Mouse (Mus musculus) left cerebral cortex, adult 2 months (tissue): ENCODE data around the gene Atpaf1. TPM values are rescaled to one million over a fixed set of nuclear protein-coding genes. Genes with fewer than 3 reads are reported as not detected.
A peak's percentile ranks its signal among the peaks of the same experiment; 100 is the strongest.

Source experiments
- DNase-seq, 2 experiments: peaks; one replicate each; pipeline ENCODE4 v3.0.0; 2021 to 2022; ENCODE audit warnings: low spot score in 2 of 2, mixed read lengths in 1 of 2; ENCODE audit errors: extremely low spot score in 1 of 2
- H3K27ac ChIP-seq: fragments of 200-600 bp; 2 replicates; pipeline ENCODE4 v1.8.1; 2022
- H3K4me3 ChIP-seq: fragments of 200-600 bp; 2 replicates; pipeline ENCODE4 v1.8.1; 2022
- CTCF ChIP-seq: fragments of 200-600 bp; IDR thresholded peaks from 2 replicates; pipeline ENCODE4 v1.8.1; 2022; ENCODE audit warnings: antibody characterized with exemption, mild to moderate bottlenecking, moderate library complexity
- intact Hi-C: fragments of 180-260 bp; cut with DNase I; formaldehyde crosslinking; loops from one replicate; pipeline ENCODE4 v1.15.1; 2025
- total RNA-seq, 2 experiments: library from RNA; stranded (reverse); gene quantifications; 2 replicates each; pipeline ENCODE4 v1.2.3; 2021

Atpaf1 gene
- total RNA-seq, 2 experiments from 2014 or later = 74.6 to 74.8 TPM

- no peak for TF ChIP-seq CTCF
- Histone ChIP-seq H3K4me3 (no peak overlapping the region), H3K27ac (no peak overlapping the region)
- no peak for DNase-seq
- intact Hi-C loops = no loop called here
Measured at GRCm38 (mm10) chr4:115767647-115768467, 16.8 kb upstream of the Atpaf1 start.

GRCm38 (mm10) chr4:115775056-115775455, 9.6 kb upstream of the Atpaf1 start:
- H3K4me3 ChIP-seq = no peak overlapping the region
- no peak overlapping the region for H3K27ac ChIP-seq

DNA sequence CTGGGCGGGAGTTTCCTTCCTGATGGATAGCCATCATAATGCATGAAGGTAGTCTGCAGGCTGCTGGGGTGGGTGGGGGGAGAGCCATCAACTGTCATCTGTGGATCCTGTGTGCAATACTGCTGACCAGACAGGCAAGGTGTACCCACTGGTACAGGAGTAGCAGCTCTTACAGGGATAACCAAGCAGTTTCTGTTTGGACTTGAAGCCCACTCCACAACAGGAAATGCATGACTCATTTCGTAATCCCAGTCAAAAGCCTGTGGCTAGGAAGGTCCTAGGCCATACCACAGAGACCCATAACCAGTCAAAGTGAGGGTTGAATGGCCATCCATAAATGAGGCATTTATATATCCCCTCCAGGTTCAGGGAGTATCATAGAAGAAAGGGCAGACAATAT, 7.0 kb upstream of the Atpaf1 start:
- no peak overlapping the region for H3K27ac ChIP-seq
- no peak overlapping the region for H3K4me3 ChIP-seq
- TF ChIP-seq CTCF = no peak
- DNase-seq = peak in 1 of 2 experiments; percentile 5
- intact Hi-C loops = no loop called here

More at GRCm38 (mm10) chr4:115775056-115775455, 9.6 kb upstream of the Atpaf1 start:
- no peak for TF ChIP-seq CTCF
- DNase-seq = no peak
- intact Hi-C loops = no loop called here

DNA sequence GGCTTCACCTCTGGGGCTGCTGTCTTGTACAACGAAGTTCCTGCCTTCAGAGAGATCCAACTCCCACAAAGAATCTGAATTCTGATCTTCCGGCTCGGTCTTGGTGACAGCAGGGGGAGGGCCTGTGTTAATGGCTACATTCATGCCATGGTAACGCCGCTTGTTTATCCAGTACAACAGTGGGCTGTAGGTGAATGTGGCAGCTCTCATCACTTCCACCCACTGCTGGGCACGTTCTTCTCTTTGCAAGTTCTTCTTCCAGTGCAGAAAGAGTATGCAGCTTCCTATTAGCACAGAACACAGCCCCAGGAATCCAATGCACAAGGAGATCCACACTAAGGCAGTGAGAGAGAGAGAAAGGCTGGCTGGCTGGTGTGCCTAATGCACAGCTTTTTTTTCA, 4.3 kb upstream of the Atpaf1 start:
- no peak for TF ChIP-seq CTCF
- Histone ChIP-seq H3K4me3 (no peak overlapping the region), H3K27ac (no peak overlapping the region)
- DNase-seq = peak; percentile 16 to 44
- intact Hi-C loops = no loop called here

- no peak within 1 kb of the TSS for H3K4me3 ChIP-seq
- intact Hi-C loops = no loop called here
- peak in 1 of 2 experiments; percentile 5 for DNase-seq
- no peak for TF ChIP-seq CTCF
- H3K27ac ChIP-seq = no peak within 1 kb of the TSS
Measured at GRCm38 (mm10) chr4:115780918-115781317, 3.7 kb upstream of the Atpaf1 start, which contains the start of gene Tex38. TSS of gene Tex38 (minus strand) at chr4:115781018.

- no peak for TF ChIP-seq CTCF
- peak in 1 of 2 experiments; percentile 8 for DNase-seq
- intact Hi-C loops = no loop called here
- Histone ChIP-seq H3K27ac (no peak overlapping the region), H3K4me3 (no peak overlapping the region)
Measured at GRCm38 (mm10) chr4:115782026-115782805, 2.4 kb upstream of the Atpaf1 start.

DNA sequence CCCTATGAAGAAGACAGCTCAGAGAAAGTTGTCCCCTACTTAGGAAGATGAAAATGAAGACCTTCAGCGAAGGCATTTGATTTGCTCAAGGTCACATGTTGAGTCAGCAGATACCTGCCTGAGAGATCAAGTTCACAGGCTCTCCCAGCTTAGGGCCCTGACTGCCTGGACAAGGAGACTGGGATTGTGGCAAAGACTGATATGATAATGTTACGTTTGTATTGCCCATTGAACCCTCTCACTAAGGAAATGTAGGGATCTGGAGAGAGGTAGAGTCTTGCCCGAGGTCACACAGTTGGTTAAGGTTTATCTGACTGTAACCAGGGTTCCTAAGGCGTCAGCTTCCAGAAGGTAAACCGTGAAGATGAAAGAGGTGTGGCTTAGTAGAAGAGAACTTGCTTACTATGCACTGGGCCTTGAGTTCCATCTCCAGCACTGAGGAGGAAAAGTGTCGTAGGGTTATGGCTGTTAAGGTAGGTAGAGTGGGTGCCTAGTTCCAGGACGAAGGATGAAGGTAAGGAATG, 961 bp downstream of the Atpaf1 start:
- TF ChIP-seq CTCF = no peak
- no peak for DNase-seq
- intact Hi-C loops = loop anchor here (2.0 kb wide), 1 partner anchor 53 kb away; the partner anchor contains the start of gene Mknk1
- Histone ChIP-seq H3K4me3 (peak overlapping the region; percentile 92), H3K27ac (peak overlapping the region; percentile 86)

GRCm38 (mm10) chr4:115790864-115791263, 6.3 kb downstream of the Atpaf1 start:
- no peak overlapping the region for H3K27ac ChIP-seq
- peak in 1 of 2 experiments; percentile 8 for DNase-seq
- intact Hi-C loops = no loop called here
- no peak for TF ChIP-seq CTCF
- H3K4me3 ChIP-seq = no peak overlapping the region

- no peak for DNase-seq
- intact Hi-C loops = no loop called here
- Histone ChIP-seq H3K27ac (no peak overlapping the region), H3K4me3 (no peak overlapping the region)
- TF ChIP-seq CTCF = no peak
Measured at GRCm38 (mm10) chr4:115795360-115795759, 10.7 kb downstream of the Atpaf1 start.

GRCm38 (mm10) chr4:115799981-115800380, 15.4 kb downstream of the Atpaf1 start:
- no peak overlapping the region for H3K27ac ChIP-seq
- H3K4me3 ChIP-seq = no peak overlapping the region
- intact Hi-C loops = no loop called here
- no peak for TF ChIP-seq CTCF
- DNase-seq = no peak

DNA sequence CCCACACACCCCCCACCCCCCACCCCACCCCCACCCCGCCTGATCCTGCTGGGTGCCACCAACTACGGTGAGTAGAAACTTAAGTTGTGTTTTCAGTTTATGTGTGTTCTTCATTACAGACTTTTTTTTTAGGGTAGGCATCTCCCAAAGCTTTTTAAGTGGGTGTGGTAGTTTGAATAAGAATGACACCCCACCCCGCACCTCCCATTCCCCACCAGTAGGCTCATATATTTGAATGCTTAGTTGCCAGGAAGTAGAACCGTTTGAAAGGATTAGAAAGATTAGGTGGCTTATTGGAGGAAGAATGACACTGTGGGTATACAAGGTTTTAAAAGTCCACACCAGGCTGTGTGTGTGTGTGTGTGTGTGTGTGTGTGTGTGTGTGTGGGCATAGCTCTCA, 27.7 kb downstream of the Atpaf1 start:
- no peak for TF ChIP-seq CTCF
- intact Hi-C loops = no loop called here
- Histone ChIP-seq H3K4me3 (no peak overlapping the region), H3K27ac (no peak overlapping the region)
- DNase-seq = no peak

DNA sequence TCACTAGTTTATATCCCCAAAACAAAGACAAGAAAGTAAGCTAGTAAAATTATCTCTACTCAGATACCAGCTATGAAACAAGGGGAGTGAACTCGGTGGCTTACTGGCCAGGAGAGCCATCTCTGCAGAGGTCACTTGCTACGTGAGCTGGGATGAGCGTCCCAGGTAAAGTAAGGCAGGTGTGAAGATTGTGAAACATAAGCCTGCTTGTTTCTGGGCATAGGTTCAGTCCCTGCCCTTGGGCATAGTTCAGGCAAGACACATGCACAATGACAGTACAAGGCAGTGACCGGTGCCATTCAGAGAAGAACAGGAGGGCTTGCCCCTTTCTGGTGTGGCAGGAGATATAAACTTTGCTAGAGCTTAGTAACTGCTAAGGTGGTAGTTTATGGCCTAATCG, 31.0 kb downstream of the Atpaf1 start:
- intact Hi-C loops = no loop called here
- Histone ChIP-seq H3K4me3 (no peak overlapping the region), H3K27ac (no peak overlapping the region)
- DNase-seq = no peak
- no peak for TF ChIP-seq CTCF
